Mouse (Mus musculus): Measurements from ENCODE around the gene Tmem203. TPM values are rescaled to one million over a fixed set of nuclear protein-coding genes. Genes with fewer than 3 reads are reported as not detected.

Tmem203 gene
- polyA plus RNA-seq, 1 experiment from 2014 or later, result 26.3 TPM

DNA sequence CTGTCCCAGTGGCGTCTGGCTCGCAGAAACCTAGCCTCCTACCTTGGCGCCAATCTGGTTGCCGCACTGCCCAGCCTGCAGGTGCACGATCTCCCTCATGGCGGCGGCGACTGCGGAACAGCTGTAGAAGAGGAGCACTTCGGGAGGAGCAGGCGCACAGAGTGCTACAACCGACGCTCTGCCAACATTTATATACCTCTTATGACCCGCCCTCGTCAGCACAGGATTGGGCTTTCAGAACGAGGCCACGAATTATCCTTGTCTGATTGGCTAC is 30.8 kb upstream of the Tmem203 start, which contains the start of gene Tubb4b:
Gene Tubb4b (minus strand): TSS at position 211 of the 274 bp plus-strand sequence.
- ATAC-seq (no peak), DNase-seq (ENCODE audit: low read depth, low spot score) (no peak)
- ChIA-PET POLR2A (interaction anchor here (1.5 to 2.2 kb wide), 3 partner anchors 11 to 41 kb away, joined by 3 to 8 read pairs (median 5); no protein-coding TSS in a partner anchor), CTCF (interaction anchor here (1.7 kb wide), 1 partner anchor 30 kb away, joined by 3 read pairs; no protein-coding TSS in a partner anchor)
- no peaks in the 10 kb centered on the region for H3K27me3 ChIP-seq
- TF ChIP-seq CTCF (IDR thresholded peaks at IDR 0.05), result no peak
- in situ Hi-C loops (cut with MboI; ENCODE audit: low pct_unique_long_range_greater_than_20kb), result no loop called here

DNA sequence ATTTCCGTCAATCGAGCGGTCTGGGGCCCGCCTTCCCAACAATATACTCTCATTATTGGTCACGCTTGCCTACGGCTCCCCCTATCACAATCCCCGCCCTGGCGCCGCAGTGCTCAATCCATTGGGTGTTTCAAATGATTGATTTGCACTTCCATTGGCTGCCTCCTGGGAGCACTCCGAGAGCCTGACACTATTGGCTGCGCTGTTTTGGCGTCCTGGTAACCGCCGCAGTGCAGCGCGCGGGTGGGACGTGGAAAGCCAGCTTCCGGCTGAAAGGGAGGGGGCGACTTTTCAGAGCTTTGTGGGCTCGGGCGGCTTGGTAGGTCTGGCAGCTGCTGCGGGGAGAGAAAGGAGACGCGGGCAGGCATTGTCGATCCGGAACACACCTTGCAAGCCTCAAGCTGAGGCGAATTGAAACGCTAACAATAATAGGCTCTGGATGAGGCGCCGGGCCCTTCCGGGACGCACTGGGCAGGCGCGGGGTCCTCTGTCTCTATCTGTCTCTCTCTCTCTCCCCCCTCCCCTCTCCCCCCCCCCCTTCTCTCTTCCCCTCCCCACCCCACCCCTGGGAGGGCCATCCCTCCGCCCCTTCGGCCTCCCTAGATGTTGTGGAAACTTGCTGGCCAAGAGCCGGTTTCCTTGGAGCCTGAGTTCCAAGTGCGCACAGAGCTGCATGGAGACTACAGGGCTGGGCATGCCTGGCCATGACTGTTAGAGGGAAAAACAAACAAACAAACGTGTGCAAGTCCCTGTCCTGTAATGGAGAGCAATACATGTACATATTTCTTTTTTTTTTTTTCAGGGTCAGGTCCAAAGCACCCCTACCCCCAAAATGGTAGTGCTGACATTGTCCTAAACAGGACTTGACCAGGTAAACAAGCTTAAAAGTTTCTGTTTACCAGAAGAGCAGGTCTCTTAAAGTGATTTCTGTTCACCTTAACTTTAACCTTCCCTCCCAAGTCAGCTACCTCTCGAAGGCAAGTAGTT is 30.2 kb upstream of the Tmem203 start:
- peak; percentile 85 for ATAC-seq
- ChIA-PET POLR2A (interaction anchor here (1.3 to 2.2 kb wide), 3 partner anchors 15 to 42 kb away, joined by 3 to 8 read pairs (median 5); no protein-coding TSS in a partner anchor), CTCF (interaction anchor here (1.7 kb wide), 1 partner anchor 31 kb away, joined by 3 read pairs; no protein-coding TSS in a partner anchor)
- no peaks in the 10 kb centered on the region for H3K27me3 ChIP-seq
- in situ Hi-C loops (cut with MboI; ENCODE audit: low pct_unique_long_range_greater_than_20kb), result no loop called here
- peak; percentile 97 for DNase-seq (ENCODE audit: low read depth, low spot score)
- no peak for TF ChIP-seq CTCF (IDR thresholded peaks at IDR 0.05)

DNA sequence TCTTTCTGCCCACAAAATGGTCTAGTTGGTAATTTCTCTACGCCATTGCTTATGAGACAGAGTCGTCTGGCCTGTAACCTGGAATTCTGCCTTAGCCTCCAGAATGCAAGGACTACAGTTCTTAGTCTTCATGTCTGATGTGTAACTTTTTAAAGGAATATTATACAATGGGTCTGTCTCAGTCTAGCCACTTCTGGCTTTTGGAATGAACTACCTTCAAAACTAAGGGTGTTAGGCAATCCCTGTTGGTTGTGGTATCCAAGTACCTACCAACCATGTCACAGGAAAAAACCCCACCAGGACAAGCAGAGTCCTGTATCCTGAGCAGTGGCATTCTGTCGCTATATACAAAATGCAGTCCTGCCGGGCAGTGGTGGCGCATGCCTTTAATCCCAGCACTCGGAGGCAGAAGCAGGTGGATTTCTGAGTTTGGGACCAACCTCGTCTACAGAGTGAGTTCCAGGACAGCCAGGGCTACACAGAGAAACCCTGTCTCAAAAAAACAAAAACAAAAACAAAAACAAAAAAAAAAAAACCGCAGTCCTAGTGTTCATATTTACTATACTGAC is 29.3 kb upstream of the Tmem203 start:
- ATAC-seq (no peak), DNase-seq (ENCODE audit: low read depth, low spot score) (no peak)
- POLR2A ChIA-PET, result interaction anchor here (0.6 to 1.3 kb wide), 3 partner anchors 15 to 41 kb away, joined by 3 to 4 read pairs (median 3); no protein-coding TSS in a partner anchor
- CTCF ChIA-PET, result interaction anchor here (3.4 kb wide), 1 partner anchor 32 kb away, joined by 25 read pairs; no protein-coding TSS in a partner anchor
- in situ Hi-C loops (cut with MboI; ENCODE audit: low pct_unique_long_range_greater_than_20kb), result no loop called here
- TF ChIP-seq CTCF (IDR thresholded peaks at IDR 0.05), result no peak
- peaks cover 5% of the 10 kb centered on the region for H3K27me3 ChIP-seq

DNA sequence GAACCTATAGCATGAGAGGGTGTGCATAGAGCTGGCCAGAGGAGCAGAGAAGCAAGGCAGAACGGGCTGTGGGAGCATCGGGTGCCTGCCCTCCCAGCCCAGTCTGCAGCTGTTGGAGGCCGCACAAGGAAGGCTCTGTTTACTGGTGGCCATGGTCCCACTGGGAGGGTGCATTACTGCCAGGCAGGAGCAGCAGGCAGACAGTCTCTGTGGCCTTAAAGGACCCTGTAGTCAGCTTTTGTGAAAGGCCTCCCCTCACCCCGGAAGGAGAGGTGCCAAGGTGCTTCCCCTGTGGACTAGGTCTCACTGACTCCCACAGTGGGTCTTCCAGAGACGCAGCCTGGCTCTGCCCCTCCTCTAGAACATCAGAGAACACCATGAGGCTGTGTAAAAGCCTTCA is 28.4 kb upstream of the Tmem203 start:
- in situ Hi-C loops (cut with MboI; ENCODE audit: low pct_unique_long_range_greater_than_20kb), result no loop called here
- CTCF ChIA-PET, result interaction anchor here (1.7 to 3.4 kb wide), 7 partner anchors 16 to 38 kb away, joined by 4 to 34 read pairs (median 16); partner anchors contain the start of genes Nelfb, Tmem203 and Tor4a
- no peak for ATAC-seq
- H3K27me3 ChIP-seq, result peaks cover 15% of the 10 kb centered on the region
- no peak for DNase-seq (ENCODE audit: low read depth, low spot score)
- no peak for TF ChIP-seq CTCF (IDR thresholded peaks at IDR 0.05)
- POLR2A ChIA-PET, result interaction anchor here (0.7 to 1.5 kb wide), 3 partner anchors 18 to 38 kb away, joined by 4 to 13 read pairs (median 5); no protein-coding TSS in a partner anchor

DNA sequence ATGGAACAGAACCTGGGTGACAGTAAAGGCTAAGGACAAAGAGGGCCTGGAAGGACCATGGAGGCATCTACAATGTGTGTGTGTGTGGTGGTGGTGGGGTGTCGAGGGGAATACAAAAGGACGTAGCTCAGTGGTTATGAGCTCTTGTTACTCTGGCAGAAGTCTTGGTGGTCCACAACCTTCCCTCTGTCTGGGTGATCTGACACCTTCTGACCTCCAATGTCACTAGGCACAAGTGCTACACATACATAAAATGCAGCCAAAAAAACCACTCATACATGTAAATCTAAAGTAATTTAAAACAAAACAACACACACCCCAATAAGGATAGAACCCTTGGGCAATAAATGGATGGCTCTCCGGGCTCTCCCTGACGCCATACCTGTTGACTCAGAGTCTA is 27.8 kb upstream of the Tmem203 start:
- no peak for ATAC-seq
- DNase-seq (ENCODE audit: low read depth, low spot score), result no peak
- POLR2A ChIA-PET, result interaction anchor here (0.7 to 1.5 kb wide), 4 partner anchors 19 to 51 kb away, joined by 4 to 13 read pairs (median 4); no protein-coding TSS in a partner anchor
- CTCF ChIA-PET, result interaction anchor here (1.1 to 3.4 kb wide), 15 partner anchors 10 to 251 kb away, joined by 3 to 34 read pairs (median 10); partner anchors contain the start of genes AL732309.1, Nelfb, Rnf224 and Tmem203
- peaks cover 16% of the 10 kb centered on the region for H3K27me3 ChIP-seq
- in situ Hi-C loops (cut with MboI; ENCODE audit: low pct_unique_long_range_greater_than_20kb), result no loop called here
- TF ChIP-seq CTCF (IDR thresholded peaks at IDR 0.05), result no peak

DNA sequence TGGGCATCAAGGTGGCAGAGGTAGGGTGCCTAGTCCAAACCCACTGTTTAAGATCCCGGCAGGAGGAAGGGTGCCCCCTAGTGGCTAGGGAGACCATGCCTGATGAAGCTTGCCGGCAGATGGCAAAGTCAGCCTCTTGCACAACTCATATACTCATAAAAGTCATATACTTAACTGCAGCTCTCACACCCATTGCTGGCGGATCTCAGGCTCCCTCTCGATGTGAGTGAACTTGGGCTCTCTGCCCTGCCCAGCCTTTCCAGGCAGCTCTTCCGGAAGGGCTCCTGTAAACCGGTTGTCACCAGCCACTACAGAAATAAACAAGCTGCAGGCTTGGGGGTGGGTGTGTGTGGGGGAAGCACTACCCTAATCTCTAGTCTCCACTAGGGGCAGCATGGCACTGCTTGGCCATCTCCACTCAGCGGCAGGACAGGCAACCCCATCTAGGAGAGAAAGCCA is 26.8 kb upstream of the Tmem203 start:
- peak; percentile 11 for ATAC-seq
- peaks cover 20% of the 10 kb centered on the region for H3K27me3 ChIP-seq
- TF ChIP-seq CTCF (IDR thresholded peaks at IDR 0.05), result no peak
- POLR2A ChIA-PET, result interaction anchor here (0.7 to 1.1 kb wide), 2 partner anchors 34 to 52 kb away, joined by 4 read pairs; no protein-coding TSS in a partner anchor
- CTCF ChIA-PET, result interaction anchor here (0.6 to 3.4 kb wide), 30 partner anchors 8 to 250 kb away, joined by 3 to 34 read pairs (median 6); partner anchors contain the start of genes AL732309.1, Anapc2, Nelfb and Rnf224
- DNase-seq (ENCODE audit: low read depth, low spot score), result peak; percentile 50
- in situ Hi-C loops (cut with MboI; ENCODE audit: low pct_unique_long_range_greater_than_20kb), result no loop called here

DNA sequence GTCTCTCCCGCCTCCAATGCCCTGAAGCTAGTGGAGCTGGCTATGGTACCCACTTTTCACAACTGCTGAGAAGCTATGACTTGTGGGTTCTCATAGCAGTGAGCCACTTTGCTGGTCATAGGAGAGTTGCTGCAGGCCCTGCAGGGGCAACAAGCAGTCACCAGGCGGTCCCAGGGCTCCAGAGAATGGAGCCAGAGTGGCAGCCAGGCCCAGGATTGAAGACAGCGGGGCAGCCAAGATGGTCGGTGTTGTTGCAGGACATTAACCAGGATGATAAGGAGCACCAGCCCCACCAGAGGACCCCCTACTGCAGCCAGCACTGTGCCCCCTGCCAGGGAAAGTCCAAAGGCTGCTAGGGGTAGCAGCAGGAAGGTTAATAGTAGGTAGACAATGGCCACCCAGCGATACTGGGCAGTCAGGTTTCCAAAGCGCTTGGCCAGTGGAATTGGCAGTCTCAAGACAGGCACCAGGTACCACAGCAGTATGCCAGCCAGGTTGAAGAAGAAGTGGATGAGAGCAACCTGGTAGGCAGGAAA is 26.2 kb upstream of the Tmem203 start:
- TF ChIP-seq CTCF (IDR thresholded peaks at IDR 0.05), result no peak
- ChIA-PET CTCF (interaction anchor here (0.6 to 3.4 kb wide), 27 partner anchors 8 to 171 kb away, joined by 3 to 34 read pairs (median 7); partner anchors contain the start of genes AL732309.1, Anapc2, Nelfb and Rnf224), POLR2A (no interaction called here)
- peaks cover 24% of the 10 kb centered on the region for H3K27me3 ChIP-seq
- ATAC-seq (no peak), DNase-seq (ENCODE audit: low read depth, low spot score) (no peak)
- in situ Hi-C loops (cut with MboI; ENCODE audit: low pct_unique_long_range_greater_than_20kb), result no loop called here

DNA sequence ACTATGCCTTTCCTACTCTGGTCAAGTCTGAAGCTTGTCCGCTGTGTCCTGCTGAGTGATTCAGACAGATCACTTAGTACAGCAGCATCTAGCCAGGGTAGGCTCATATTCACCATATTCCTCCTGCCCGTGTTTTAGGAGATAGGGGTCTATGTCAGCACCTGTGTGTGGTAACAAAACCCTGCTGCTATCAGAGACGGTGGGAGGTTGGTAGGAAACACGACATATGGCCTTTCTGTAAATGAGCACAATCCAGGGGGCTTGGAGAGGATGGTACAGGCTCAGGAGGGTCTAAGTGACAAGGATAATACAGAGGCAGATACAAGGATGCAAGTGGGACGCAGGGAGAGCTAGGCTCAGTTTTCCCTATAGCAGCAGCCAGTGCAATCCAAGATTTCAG is 25.7 kb upstream of the Tmem203 start:
- ChIA-PET CTCF (interaction anchor here (0.7 to 3.4 kb wide), 7 partner anchors 8 to 63 kb away, joined by 3 to 34 read pairs (median 10); partner anchors contain the start of genes AL732309.1, Anapc2, Rnf224 and Ssna1), POLR2A (no interaction called here)
- TF ChIP-seq CTCF (IDR thresholded peaks at IDR 0.05), result no peak
- DNase-seq (ENCODE audit: low read depth, low spot score), result no peak
- ATAC-seq, result no peak
- in situ Hi-C loops (cut with MboI; ENCODE audit: low pct_unique_long_range_greater_than_20kb), result no loop called here
- H3K27me3 ChIP-seq, result peaks cover 29% of the 10 kb centered on the region

DNA sequence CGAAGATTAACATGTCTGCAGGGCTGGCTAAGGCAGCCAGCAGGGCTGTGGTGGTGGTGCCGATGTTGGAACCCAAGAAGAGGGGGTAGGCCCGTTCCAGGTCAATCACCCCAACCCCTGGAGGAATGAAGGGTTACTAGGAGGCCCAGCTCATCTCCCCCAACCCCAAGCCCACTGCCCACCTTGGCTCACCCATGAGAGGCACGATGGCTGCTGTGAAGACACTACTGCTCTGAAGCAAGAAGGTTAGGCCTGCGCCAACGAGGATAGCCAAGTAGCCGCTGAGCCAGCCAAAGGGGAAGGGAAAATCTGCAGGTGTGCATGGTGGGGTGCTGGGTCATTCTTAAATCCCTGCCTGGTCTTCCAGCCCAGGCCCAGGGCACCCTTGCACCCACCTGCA is 24.7 kb upstream of the Tmem203 start:
- POLR2A ChIA-PET, result no interaction called here

DNA sequence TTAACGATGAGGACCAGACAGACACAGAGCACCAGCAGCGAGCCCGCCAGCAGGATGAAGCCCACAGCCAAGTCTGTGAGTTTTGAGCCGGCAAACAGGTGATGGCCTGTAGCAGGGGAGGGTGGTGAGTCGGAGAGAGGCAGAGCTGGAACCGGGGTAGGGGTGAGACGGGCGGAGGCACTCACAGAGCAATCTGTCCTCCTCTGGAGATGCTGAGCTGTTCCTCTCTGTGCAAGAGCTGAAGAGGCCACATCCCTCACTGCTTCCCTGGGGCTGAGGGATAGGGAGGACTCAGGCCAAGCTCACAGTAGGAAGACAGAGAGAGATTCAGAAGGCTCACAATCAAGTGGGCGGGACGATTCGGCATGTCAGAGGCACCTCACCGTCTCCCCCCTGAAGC is 24.2 kb upstream of the Tmem203 start:
- peaks cover 43% of the 10 kb centered on the region for H3K27me3 ChIP-seq
- TF ChIP-seq CTCF (IDR thresholded peaks at IDR 0.05), result no peak
- POLR2A ChIA-PET, result no interaction called here
- ATAC-seq (no peak), DNase-seq (ENCODE audit: low read depth, low spot score) (no peak)
- CTCF ChIA-PET, result no interaction called here
- in situ Hi-C loops (cut with MboI; ENCODE audit: low pct_unique_long_range_greater_than_20kb), result no loop called here

More for the DNA sequence above, 24.7 kb upstream of the Tmem203 start:
- DNase-seq (ENCODE audit: low read depth, low spot score) (no peak), ATAC-seq (no peak)
- CTCF ChIA-PET, result interaction anchor here (0.7 to 3.2 kb wide), 2 partner anchors 15 to 21 kb away, joined by 3 to 29 read pairs; partner anchors contain the start of gene AL732309.1
- in situ Hi-C loops (cut with MboI; ENCODE audit: low pct_unique_long_range_greater_than_20kb), result no loop called here
- peaks cover 39% of the 10 kb centered on the region for H3K27me3 ChIP-seq
- no peak for TF ChIP-seq CTCF (IDR thresholded peaks at IDR 0.05)

Measured in Patski (cell line).